Mouse (Mus musculus) left cerebral cortex, postnatal 14 days (tissue): ENCODE measurements around the gene Ccdc163. TPM values are rescaled to one million over a fixed set of nuclear protein-coding genes. Genes with fewer than 3 reads are reported as not detected.

ENCODE experiments used
- DNase-seq, 2 experiments: peaks; one replicate each; pipeline ENCODE4 v3.0.0; 2021 to 2022; ENCODE audit warnings: low spot score in 2 of 2, mixed read lengths in 1 of 2
- intact Hi-C: fragments of 180-260 bp; cut with DNase I; formaldehyde crosslinking; loops from one replicate; pipeline ENCODE4 v1.15.1; 2025
- total RNA-seq, 2 experiments: library from RNA; stranded (reverse); gene quantifications; 2 replicates each; pipeline ENCODE4 v1.2.3; 2021

Gene Ccdc163
- total RNA-seq, 2 experiments from 2014 or later: 3.3 to 5.2 TPM

DNA sequence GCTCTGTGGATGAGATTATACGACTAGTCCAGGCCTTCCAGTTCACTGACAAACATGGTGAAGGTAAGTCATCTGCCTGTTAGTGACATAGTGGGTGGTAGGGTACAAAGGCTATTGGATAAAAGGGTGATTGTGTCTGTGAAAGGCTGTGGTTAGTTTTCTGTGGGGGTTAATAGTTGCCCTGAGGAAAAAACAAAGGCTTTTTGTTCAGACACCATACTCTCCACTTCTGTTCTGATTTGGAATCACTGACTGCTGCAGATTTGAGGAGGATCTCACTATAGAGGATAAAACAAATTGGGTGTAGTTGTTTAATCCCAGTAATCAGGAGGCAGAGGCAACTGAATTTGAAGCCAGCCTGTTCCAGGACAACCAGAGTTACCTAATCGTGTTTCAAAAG lies 14.5 kb upstream of the Ccdc163 start:
- DNase-seq: no peak
- intact Hi-C loops: no loop called here

DNA sequence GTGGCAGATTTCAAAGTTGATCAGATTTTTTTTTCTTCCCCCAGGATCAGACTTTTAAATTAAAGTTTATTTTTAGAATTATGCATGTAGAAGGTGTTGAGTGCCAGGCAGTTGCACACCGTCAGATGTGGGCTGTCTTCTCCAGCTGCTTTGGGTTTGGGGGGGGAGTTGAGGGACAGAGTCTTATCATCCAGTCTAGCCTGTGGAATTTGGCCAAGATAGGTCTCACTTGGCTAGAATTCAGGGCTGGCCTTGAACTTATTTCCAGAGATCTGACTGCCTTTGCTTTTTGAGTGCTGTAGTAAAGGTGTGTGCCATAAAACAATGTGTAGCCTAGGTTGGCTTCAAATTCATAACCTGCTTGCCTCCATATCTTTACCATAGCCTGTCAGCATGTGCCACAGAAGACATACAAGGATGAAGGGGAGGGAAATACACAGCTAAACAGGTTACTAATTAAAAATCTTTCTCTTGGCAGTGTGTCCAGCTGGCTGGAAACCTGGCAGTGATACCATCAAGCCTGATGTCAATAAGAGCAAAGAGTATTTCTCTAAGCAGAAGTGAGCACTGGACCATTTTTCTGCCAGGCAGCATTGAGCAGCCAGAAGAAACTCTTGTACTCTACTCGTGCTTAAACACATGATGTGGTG lies 9.5 kb upstream of the Ccdc163 start:
- no peak for DNase-seq
- intact Hi-C loops: no loop called here

DNA sequence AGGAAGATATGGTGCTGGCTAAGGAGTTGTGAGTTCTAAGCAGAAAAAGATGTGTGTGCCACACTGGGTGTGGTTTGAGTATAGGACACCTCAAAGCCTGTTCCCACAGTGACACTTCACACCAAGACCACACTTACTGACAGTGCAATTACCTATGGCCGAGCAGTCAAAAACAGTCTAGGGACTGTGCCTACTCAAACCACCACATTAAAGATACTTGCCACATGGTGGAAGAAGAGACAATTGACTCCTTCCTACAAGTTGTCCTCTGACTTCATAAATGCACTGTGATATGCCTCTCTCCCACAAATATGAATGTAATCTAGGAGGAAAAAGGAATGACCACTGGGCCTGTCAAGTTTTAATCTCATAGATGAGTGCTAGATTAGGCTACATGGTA lies 7.3 kb upstream of the Ccdc163 start:
- intact Hi-C loops: no loop called here

DNA sequence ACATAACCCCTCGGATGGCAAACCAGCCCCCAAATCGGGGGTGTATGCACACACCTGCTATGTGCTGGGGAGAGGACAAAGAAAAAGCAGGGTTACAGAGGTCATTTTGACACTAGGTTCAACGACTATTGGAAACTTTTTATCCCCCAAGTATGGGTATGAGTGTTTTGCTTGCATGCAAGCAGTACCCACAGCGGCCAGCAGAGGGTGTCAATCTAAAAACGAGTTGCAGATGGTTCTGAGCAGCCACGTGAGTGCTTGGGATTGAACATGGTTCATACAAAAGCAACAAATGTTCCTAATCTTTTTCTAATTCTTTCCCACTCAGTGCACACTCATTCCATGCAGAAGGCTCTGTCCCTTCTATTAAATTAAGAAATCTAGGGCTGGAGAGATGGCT lies 4.5 kb upstream of the Ccdc163 start:
- intact Hi-C loops: no loop called here
- peak; percentile 66 to 68 for DNase-seq

More for the DNA sequence above, 7.3 kb upstream of the Ccdc163 start:
- DNase-seq: no peak

DNA sequence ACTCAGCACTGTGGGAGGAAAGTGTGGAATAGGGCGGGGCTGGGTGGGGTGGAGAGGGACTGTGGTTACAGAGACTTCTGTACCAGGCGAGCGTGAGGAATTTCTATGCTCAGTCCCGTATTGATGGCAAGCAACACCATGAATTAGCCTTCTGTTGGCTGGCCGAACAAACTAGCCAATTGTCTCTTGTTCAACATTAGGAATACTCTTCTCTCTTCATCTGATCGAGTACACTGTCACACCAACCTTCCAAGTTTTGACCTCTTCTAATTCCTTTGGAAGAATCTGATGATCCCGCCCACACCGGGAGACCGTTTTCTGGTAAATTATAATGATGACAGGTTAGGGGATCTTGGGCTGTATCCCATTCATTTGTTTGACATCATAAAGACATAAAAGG lies 643 bp upstream of the Ccdc163 start:
- DNase-seq: peak; percentile 12 to 35
- intact Hi-C loops: no loop called here

DNA sequence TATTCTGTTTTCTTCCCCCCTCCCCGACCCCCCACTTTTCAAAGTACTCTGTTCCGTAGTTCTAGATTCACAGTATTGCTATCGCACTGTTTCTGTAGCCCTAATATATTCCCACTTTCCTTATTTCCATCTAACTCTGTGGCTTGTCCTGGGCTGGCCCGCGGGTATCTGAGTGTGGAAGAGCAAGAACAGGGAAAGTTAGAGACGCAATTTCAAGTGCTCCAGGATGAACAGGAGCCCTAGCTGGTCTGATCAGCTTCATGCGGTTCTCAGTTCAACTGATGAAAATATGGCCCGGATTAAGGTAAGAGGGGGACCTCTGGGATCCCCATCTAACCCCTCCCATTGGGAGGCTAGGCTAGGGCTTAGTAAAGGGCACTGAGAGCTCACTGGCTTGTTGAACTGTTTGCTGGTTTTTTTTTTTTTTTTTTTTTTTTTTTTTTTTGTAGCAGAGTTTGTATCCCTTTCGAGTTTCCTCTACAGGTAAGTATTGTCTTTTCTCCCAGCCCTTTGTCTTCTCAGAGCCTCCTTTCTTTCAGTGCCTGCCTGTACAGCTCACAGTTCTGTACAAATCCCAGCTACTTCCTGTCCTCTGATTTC lies 582 bp downstream of the Ccdc163 start:
- no peak for DNase-seq
- intact Hi-C loops: no loop called here

DNA sequence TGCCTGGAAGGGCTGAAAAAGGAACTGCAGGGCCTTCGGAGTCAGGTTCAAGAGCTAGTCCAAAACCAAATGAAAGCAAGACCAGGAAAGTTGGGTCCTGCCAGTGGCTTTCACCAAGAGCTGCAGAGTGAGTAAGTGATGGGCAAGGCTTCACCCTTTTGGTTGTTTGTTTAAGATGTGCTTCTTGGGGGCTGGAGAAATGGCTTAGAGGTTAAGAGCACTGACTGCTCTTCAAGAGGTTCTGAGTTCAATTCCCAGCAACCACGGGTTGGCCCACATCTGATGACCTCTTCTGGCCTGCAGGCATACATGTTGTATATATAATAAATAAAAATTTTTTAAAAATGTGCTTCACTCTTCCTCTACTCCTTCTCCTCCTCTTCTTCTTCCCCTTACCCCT lies 1.8 kb downstream of the Ccdc163 start:
- intact Hi-C loops: no loop called here
- no peak for DNase-seq

DNA sequence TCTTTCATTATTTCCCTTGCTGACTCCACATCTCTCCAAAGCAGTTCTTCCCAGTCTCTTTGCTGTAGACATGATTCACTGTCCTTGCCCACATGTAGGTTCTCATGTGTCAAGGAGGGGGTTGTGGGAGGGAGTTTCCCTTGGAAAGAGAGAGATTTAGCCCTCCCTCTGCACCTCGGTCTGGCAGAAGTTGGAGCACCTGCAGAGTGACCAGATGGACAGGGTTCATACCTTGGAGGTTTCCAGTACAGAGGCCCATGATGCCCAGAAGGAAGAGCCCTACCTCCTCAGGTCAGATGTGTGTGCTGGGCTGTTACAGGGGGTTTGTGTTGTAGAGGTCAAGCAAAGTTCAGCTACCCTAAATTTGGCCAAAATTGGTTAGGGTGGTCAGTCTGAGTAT lies 4.2 kb downstream of the Ccdc163 start:
- no peak for DNase-seq
- intact Hi-C loops: no loop called here

DNA sequence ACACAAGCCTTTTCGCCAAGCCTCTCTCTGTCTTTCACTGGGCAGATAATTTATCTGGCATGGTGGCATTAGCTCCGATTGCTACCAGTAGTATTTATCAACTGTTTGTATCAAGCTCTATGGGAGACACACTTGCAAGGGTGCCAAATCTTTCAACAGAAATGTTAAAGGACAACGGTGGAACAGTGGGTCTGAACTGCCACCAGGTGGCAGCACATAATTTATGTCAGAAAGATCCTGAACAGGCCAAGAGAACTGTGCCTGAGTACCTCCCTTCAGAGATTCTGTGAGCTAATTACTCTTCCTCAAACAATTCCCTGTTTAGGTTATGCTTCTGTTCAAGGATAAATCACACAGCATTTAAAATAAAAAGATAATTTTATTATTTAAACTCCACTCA lies 11.1 kb downstream of the Ccdc163 start:
- intact Hi-C loops: loop anchor here (1.0 kb wide), 1 partner anchor 69 kb away; no protein-coding TSS in a partner anchor

DNA sequence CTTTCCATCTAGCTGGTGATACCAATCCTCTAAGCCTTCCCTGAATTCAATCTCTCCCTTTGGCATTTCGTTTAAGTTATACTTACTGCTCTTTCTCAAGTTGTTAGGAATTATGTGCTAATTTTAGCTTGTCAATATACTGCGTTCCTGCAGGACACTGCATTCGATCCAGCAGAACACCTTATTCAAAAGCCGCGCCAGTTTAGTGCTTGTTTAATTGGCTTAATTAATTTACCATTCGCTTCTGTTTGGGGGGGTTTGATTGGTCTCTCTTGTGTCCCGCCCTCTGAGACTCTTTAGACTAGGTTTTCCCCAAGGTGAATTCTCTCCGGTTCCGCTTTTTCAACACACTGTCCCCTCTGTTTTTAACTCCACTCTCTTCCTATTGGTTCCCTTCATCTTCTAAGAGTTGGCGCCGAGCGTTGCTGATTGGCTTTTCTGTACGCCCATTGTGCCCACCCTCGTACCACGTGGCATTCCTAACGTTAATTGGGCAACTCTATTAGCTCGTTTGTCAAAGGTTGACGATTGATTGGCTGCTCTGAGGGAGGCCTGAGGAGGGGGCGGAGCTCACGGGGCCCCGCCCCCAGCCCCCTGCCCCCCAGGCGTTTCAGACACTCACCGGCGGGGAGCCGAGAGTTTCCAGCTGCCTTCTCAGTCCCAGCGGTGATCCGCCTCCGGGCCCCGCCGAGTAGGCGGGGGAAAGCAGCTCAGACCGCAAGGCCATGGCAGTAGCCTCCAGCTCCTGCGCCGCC lies 12.2 kb downstream of the Ccdc163 start, which contains the start of gene Tesk2:
TSS of gene Tesk2 (plus strand) at position 606 of the 755 bp plus-strand sequence.
- intact Hi-C loops: loop anchor here (5.0 kb wide), 1 partner anchor 267 kb away; no protein-coding TSS in a partner anchor

More for the DNA sequence above, 11.1 kb downstream of the Ccdc163 start:
- peak; percentile 78 to 80 for DNase-seq

DNA sequence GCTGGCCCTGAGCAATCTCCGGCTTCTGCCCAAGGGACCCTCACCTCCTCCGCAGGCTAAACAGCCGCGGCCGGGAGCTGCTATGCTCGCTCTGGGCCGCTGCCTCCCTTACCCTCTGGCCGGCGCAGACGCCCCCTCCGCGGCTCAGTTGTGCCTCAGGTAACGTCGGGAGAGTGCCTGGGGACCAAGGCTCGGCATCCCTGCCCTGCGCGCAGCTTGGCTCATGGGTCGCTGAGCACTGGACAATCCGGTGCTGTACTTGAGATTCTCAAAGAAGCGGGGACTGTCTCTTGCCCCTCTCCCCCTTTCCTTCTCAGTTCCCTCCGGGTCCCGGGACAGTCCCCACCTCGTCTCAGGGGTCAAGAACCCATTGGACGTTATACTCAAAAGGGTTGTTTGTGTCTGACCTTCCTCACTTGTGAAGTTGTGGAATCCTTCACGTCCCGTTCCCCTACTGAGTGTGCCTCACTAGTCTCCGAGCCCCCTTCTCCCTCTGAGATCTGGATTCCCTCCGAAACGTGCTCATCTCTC lies 12.9 kb downstream of the Ccdc163 start:
- intact Hi-C loops: loop anchor here (5.0 kb wide), 1 partner anchor 266 kb away; no protein-coding TSS in a partner anchor
- no peak for DNase-seq

More for the DNA sequence above, 12.2 kb downstream of the Ccdc163 start, which contains the start of gene Tesk2:
- peak; percentile 95 to 98 for DNase-seq

DNA sequence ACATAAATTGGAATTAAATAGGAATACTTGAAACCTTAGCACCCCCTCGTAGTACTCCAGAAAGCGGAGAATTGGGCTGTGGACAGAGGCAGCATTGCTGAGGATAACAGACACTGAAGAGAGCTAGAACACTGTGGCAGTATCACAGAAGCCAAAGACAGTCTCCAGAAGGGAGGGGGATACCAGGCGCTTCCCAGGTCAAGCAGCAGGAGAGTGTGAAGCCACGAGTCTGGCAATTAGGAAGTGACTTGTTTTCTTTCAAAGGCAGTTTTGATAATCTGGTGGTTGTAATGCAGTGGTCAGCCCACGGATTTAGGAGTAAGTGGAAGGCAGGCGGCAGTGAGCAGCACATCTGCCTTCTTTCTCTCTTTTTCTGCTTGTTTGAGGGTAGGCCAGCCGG lies 13.9 kb downstream of the Ccdc163 start:
- intact Hi-C loops: loop anchor here (5.0 kb wide), 1 partner anchor 265 kb away; no protein-coding TSS in a partner anchor
- DNase-seq: no peak

DNA sequence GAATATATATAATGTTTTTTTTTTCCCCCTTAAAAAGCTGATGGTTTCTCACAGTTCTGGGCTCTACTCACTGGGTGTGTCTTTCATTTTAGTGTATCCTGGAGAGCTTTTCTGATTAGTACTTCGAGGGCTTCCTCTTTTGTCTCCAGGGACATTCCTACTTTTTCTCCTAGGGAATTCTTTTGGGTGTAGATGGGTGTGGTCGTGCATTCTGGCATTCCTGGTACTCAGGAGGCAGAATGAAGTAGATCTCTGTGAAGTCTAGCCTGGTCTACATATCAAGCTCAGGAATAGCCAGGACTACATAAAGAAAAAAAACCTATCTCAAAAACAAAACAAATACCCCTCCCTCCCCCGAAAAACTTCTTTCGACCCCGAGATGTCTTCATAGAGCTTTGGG lies 17.1 kb downstream of the Ccdc163 start:
- no peak for DNase-seq
- intact Hi-C loops: no loop called here

DNA sequence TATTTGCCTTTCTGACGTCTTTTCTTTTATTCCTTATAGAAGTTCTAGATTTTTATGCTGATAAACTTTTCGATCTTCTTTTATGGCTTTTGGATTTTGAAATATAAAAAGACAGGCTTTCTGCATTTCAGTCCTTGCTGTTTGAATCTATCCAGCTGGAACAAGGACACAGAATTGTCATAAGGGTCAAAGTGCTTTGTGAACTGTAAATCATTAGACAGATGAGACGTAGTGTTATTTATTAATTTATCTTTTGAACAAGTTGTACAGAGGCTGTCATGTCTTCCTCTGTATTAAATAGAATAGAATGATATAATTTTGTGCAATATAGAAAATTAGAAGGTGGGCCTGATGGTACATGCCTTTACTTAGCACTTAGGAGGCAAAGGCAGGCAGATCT lies 19.1 kb downstream of the Ccdc163 start:
- no peak for DNase-seq
- intact Hi-C loops: no loop called here

DNA sequence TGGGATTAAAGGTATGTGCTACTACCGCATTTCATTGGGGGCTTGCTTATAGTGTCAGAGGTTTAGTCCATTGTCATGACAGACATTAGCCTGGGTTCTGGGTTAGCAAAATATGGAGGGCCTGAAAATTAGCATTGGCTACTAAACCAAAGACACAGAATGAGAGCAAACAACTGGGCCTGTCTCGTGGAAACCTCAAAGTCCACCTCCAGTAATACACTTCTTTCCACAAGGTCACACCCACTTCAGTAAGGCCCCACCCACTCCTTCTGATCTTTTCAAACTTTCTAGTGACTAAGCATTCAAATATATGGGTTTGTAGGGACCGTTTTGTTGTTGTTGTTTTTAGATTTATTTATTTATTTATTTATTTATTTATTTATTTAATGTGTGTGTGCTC lies 21.2 kb downstream of the Ccdc163 start:
- DNase-seq: no peak
- intact Hi-C loops: no loop called here

DNA sequence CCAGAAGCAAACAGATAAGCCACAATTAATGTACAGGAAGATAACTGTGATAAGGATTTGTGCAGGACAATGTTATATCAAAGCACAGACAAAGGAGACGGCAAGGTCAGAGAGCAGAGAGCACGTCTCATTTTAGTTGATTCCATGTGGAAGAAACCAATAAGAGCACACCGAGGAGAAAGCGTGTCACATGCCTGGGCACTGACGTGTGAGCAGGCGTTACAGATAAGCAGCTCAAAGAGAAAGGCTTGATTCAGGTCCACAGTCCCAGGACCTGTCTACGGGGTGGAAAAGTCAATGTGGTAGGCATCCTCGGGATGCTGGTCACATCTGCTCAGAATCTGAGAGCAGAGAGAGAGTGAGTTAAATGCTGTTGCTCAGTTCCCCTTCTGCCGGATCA lies 22.8 kb downstream of the Ccdc163 start:
- DNase-seq: no peak
- intact Hi-C loops: no loop called here

DNA sequence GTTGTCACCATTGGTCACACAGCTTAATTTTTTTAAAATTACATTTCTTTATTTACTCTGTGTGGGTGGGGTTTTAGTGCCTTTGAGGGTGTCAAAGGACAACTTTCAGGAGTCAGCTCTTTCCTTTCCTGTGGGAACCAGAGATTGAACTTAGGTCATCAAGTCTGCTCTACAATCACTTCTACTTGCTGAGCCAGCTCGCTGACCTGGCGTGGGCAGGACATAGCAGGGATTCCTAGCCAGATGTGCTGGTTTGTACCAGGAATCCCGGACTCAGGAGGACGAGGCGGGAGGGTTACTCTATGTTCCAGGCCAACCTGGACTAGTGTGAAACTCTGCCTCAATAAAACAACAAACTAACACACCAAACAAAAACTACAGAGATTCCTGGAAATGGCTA lies 24.0 kb downstream of the Ccdc163 start:
- intact Hi-C loops: no loop called here

DNA sequence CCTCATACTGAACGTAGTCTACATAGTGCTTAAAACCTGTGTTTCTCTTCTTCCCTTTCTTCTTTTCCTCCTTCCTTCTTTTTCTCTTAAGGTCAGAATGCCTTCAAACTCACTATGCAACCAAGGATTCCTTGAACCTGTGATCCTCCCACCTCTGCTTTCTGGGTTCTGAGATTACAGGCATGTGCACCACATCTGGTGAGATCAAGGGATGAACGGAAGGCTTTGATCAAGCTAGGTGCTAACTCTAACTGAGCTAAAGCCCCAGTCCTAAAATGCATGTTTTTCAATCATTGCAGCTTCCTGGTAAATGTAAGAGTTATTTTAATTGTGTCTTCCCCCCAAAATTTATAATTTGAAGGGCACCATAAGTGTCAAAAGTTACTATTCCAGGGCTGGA lies 26.7 kb downstream of the Ccdc163 start:
- DNase-seq: no peak
- intact Hi-C loops: no loop called here

More for the DNA sequence above, 24.0 kb downstream of the Ccdc163 start:
- no peak for DNase-seq

DNA sequence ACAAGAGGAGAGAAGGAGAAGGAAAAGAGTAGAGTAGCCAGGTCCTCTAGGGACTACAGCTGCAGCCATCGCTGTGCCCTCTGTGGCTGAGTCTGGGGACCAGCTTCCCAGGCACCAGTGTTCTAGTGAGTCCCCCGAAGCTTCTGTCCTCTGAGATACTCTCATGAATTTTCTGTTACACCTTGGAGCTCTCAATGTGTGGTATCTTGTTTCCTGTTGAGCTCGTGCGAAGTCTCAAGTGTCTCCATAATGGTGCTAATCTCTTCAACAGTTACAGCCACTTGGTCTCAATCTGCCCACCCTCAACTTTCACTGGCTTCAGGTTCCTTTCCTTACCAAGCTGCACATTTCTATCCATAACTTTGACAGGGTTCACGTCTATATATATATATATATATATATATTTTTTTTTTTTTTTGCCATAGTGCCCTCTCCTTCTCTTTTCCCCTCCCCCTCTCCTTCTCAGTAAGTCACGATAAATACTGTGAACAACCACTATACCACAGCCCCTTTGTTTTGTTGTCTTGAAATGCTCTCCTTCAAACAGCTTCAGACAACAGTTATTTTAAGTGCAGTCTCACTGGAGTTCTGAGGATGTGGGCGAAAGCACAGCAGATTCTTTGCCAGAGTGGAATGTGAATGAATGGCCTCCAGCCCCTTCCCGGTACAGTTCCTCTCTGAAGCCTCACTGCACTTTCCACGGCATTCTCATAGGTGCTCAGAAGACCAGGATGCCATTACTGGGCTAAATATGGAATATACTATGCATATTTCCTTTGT lies 30.9 kb downstream of the Ccdc163 start:
- intact Hi-C loops: no loop called here
- DNase-seq: no peak
